Mouse (Mus musculus) fibroblast of lung, adult 2 months (primary cell): ENCODE measurements around the gene Sox11.

Experiments used
- DNase-seq: peaks from one replicate; pipeline ENCODE4 v3.0.0-alpha.2; 2011; ENCODE audit warnings: low read depth

Sox11 gene

GRCm38 (mm10) chr12:27336336-27336735 is 6.0 kb downstream of the Sox11 start:
- DNase-seq, result no peak

GRCm38 (mm10) chr12:27335356-27336055 is 6.9 kb downstream of the Sox11 start:
- DNase-seq, result no peak

- no peak for DNase-seq
These were observed 8.8 kb downstream of the Sox11 start for GRCm38 (mm10) chr12:27333590-27333989.

- DNase-seq, result no peak
These were observed 19.0 kb downstream of the Sox11 start for GRCm38 (mm10) chr12:27323423-27323822.

- DNase-seq, result no peak
These were observed 21.7 kb downstream of the Sox11 start for GRCm38 (mm10) chr12:27320705-27321104.

GRCm38 (mm10) chr12:27312985-27313384 is 29.4 kb downstream of the Sox11 start:
- no peak for DNase-seq

GRCm38 (mm10) chr12:27311854-27312466 is 30.4 kb downstream of the Sox11 start:
- no peak for DNase-seq

- DNase-seq, result no peak
These were observed 31.0 kb downstream of the Sox11 start for GRCm38 (mm10) chr12:27311316-27311832.

GRCm38 (mm10) chr12:27310703-27311102 is 31.7 kb downstream of the Sox11 start:
- no peak for DNase-seq

GRCm38 (mm10) chr12:27309969-27310368 is 32.4 kb downstream of the Sox11 start:
- no peak for DNase-seq

- no peak for DNase-seq
These were observed 37.5 kb downstream of the Sox11 start for GRCm38 (mm10) chr12:27304713-27305437.

- no peak for DNase-seq
These were observed 39.2 kb downstream of the Sox11 start for GRCm38 (mm10) chr12:27303190-27303589.

- no peak for DNase-seq
These were observed 43.7 kb downstream of the Sox11 start for GRCm38 (mm10) chr12:27298721-27299120.

GRCm38 (mm10) chr12:27294191-27294590 is 48.2 kb downstream of the Sox11 start:
- DNase-seq, result peak; percentile 9

GRCm38 (mm10) chr12:27293736-27294135 is 48.6 kb downstream of the Sox11 start:
- DNase-seq, result no peak

- no peak for DNase-seq
These were observed 49.2 kb downstream of the Sox11 start for GRCm38 (mm10) chr12:27293208-27293607.
